Mouse (Mus musculus): ENCODE measurements around the gene Irf2.
"Not testable (repeated sequence)": the region's sequence is repeated elsewhere in the genome, so short reads cannot be mapped to it uniquely, and the experiment has no call there.

The Irf2 gene

GRCm38 (mm10) chr8:46729671-46730070 lies 9.9 kb upstream of the Irf2 start:
- DNase-seq = not testable (repeated sequence)

- no peak for DNase-seq
Observed at GRCm38 (mm10) chr8:46732381-46732915, 7.1 kb upstream of the Irf2 start.

GRCm38 (mm10) chr8:46733603-46734002 lies 5.9 kb upstream of the Irf2 start:
- DNase-seq = no peak

DNA sequence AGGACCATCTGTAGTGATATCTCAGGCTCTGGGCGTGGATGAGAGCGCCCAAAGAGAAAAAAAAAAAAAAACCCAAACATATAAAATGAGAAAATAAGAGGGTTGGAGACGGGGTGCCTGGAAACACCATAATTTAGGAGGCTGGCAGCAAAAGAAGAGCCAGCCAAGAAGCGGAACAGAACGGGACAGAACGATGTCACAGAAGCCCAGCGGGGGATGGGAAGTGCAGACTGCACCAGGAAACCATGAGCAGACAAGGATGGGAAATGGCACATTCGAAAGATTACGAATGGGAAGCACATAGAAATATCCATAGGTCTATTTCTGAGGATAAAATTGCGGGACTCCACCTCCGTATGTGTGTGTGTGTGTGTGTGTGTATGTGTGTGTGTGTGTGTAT lies 4.0 kb upstream of the Irf2 start:
- DNase-seq = no peak

DNA sequence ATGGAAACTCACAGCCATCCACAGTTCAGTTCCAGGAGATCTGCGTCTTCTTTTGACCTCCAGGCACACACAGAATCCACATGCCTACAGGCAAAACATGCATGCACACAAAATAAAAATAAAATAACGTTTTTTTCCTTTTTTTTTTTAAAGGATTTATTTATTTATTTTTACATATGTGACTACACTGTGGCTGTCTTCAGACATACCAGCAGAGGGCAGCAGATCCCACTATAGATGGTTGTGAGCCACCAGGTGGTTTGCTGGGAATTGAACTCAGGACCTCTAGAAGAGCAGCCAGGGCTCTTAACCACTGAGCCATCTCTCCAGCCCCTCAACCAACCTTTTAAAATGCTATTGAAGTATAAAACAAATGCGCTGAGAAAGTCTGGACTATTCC lies 3.3 kb upstream of the Irf2 start:
- DNase-seq = no peak

DNA sequence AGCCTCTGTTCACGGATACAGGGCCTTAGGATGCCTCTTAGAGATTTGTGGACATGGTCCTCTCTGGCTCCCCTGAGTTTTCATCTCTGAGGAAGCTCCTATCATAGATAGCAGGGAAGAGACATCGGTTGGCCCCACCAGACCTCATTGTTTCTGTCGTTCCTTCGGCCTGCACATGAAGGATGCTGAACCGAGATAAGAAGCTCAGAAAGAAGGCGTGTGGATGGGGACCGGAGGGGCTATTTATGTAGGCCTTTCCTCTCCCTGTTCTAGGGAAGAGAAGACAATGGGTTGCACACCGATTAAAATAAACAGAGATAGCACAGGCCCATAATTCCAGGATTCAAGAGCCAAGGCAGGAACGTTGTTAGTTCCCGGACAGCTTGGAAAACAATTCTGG lies 2.1 kb upstream of the Irf2 start:
- no peak for DNase-seq

GRCm38 (mm10) chr8:46737907-46738306 lies 1.6 kb upstream of the Irf2 start:
- DNase-seq = no peak

DNA sequence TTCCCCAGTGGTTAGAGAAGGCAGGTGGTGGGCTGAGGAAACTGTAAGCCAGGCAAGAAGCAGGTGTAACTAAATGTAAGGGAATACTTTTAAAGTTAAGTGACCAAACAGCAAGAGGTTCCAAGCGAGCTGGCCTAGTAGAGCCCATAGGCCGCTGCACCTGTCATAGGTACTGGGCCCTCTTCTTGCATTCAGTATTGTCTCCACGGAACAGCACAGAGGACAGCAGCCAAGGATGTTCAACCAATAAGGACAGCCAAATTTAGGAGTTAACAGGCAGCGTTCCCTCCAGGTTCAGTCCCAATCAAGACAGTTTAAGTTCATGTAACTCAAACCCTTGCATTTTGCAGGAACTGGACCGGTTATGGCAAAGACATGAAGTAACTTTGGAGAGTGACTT lies 931 bp upstream of the Irf2 start:
- no peak for DNase-seq

GRCm38 (mm10) chr8:46739956-46740512 lies 502 bp downstream of the Irf2 start:
- peak; percentile 36 for DNase-seq

- peak; percentile 77 for DNase-seq
Observed at GRCm38 (mm10) chr8:46740513-46741280, 1.2 kb downstream of the Irf2 start.

- peak; percentile 59 for DNase-seq
Observed at GRCm38 (mm10) chr8:46741281-46741791, 1.8 kb downstream of the Irf2 start.

- no peak for DNase-seq
Observed at GRCm38 (mm10) chr8:46741991-46742690, 2.6 kb downstream of the Irf2 start.

DNA sequence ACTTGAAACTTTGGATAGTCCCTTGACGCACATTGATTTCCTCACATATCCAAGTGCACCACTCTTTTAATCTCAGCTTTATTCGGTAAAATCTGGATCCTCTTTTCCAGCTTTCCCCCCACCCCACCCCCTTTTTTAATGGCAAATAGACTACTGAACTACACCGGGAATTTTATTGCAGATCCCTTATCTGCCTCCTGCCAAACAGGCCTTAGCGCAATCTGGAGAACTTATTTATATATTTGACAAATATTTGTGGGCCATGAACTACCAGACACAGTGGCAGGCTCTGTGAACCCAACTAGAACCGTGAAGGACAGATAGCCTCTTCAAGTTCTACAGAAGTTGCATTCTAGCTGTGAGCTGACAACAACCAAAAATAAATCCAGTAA lies 3.2 kb downstream of the Irf2 start:
- DNase-seq = no peak

- DNase-seq = no peak
Observed at GRCm38 (mm10) chr8:46745464-46745863, 5.9 kb downstream of the Irf2 start.

GRCm38 (mm10) chr8:46747311-46747980 lies 7.9 kb downstream of the Irf2 start:
- DNase-seq = no peak

GRCm38 (mm10) chr8:46750000-46750399 lies 10.5 kb downstream of the Irf2 start:
- DNase-seq = no peak

DNA sequence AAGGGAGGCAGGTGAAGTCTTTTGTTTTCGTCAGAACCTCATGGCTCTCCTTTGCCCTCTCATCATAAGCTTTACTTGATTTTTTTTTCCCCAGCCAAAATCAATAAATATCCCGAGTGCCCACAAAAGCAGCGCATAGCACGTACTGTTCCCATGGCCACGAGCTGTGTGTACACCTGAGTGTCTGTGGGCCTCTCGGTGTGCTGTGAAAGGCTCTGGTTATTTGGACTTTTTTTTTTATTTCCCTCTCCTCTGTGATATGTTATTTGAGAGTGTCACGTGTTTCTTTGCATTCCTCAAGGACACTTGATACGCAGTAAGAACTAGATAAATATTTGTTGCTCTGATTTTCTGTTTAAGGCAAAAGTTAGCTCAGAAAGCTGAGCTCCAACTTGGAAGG lies 11.0 kb downstream of the Irf2 start:
- no peak for DNase-seq

DNA sequence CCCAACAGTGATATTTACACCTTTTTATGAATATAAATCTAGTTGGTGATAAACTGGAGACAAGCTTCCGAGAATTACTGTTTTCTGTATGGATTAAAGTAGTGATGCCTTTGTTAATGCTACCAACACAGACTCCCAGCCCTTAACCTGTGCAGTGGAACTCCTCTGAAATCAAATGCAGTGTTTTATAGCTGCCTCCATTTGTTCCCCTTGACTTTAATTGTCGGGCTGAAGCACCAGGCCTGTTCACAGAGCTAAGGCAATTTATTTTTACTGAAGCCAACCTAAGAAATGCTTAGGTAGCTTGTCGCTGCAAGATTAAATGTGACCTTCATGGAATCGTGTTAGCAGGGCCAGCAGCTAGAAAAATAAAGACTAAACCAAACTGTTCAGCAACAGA lies 11.6 kb downstream of the Irf2 start:
- DNase-seq = no peak

DNA sequence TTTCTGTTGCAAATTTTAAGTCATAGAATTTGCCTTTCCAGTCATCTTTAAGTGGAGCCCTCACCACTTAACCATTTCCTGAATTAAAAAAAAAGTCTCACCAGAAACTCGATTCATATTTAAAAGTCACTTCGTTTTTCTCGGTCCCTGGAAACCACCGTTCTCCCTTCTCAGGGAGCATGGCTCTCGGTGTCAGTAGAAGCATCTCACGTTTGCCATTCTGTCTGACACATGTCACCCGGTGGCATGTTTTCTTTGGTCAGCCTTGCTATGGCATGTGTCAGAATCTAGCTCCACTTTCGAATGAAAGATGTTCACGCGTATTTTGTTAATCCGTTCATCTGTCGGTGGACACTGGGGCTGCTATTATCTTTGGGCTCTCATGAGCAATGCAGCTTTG lies 13.5 kb downstream of the Irf2 start:
- DNase-seq = no peak

GRCm38 (mm10) chr8:46754355-46754754 lies 14.8 kb downstream of the Irf2 start:
- no peak for DNase-seq

GRCm38 (mm10) chr8:46755731-46756333 lies 16.3 kb downstream of the Irf2 start:
- no peak for DNase-seq

GRCm38 (mm10) chr8:46757613-46758012 lies 18.1 kb downstream of the Irf2 start:
- no peak for DNase-seq

DNA sequence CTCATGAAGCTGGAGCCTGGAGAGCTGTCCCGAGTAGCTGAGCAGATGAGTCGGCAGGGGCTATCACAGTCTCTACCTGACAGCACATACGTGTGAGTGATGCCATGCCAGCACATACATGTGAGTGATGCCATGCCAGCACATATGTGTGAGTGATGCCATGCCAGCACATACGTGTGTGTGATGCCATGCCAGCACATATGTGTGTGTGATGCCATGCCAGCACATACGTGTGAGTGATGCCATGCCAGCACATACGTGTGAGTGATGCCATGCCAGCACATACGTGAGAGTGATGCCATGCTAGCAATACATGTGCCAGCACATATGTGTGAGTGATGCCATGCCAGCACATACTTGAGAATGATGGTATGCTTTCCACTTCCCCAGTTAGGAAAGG lies 18.6 kb downstream of the Irf2 start:
- no peak for DNase-seq

All from right cerebral cortex, postnatal 25 days (tissue).